Mouse (Mus musculus) splenic B cell, adult 2 months (primary cell): ENCODE results near the gene Slc23a2.
A peak's percentile ranks its signal among the peaks of the same experiment; 100 is the strongest.

Experiments used
- DNase-seq: peaks from one replicate; pipeline ENCODE4 v3.0.0-alpha.2; 2011; ENCODE audit warnings: low read depth, low spot score
- H3K27me3 ChIP-seq: 2 replicates; pipeline ENCODE4 v1.6.1; 2012; ENCODE audit warnings: mild to moderate bottlenecking, low read length, moderate library complexity, mixed read lengths; ENCODE audit not compliant: control insufficient read depth, poor library complexity, insufficient read depth, severe bottlenecking
- H3K36me3 ChIP-seq: 2 replicates; pipeline ENCODE4 v1.6.1; 2012; ENCODE audit warnings: mild to moderate bottlenecking, low read length, moderate library complexity, mixed read lengths; ENCODE audit not compliant: control insufficient read depth, poor library complexity, insufficient read depth, severe bottlenecking

Gene Slc23a2

GRCm38 (mm10) chr2:132118646-132119045 is 26.3 kb downstream of the Slc23a2 start:
- H3K36me3 ChIP-seq: no peaks in the 10 kb centered on the region
- no peaks in the 10 kb centered on the region for H3K27me3 ChIP-seq
- no peak for DNase-seq

GRCm38 (mm10) chr2:132115936-132116335 is 29.0 kb downstream of the Slc23a2 start:
- Histone ChIP-seq H3K27me3 (no peaks in the 10 kb centered on the region), H3K36me3 (no peaks in the 10 kb centered on the region)
- DNase-seq: no peak

GRCm38 (mm10) chr2:132115344-132115743 is 29.6 kb downstream of the Slc23a2 start:
- H3K27me3 ChIP-seq: no peaks in the 10 kb centered on the region
- H3K36me3 ChIP-seq: no peaks in the 10 kb centered on the region
- DNase-seq: no peak

- DNase-seq: peak; percentile 76
- Histone ChIP-seq H3K36me3 (no peaks in the 10 kb centered on the region), H3K27me3 (no peaks in the 10 kb centered on the region)
Measured at GRCm38 (mm10) chr2:132113962-132114759, 30.7 kb downstream of the Slc23a2 start.

GRCm38 (mm10) chr2:132112319-132112718 is 32.6 kb downstream of the Slc23a2 start:
- DNase-seq: no peak
- H3K36me3 ChIP-seq: no peaks in the 10 kb centered on the region
- H3K27me3 ChIP-seq: no peaks in the 10 kb centered on the region

- H3K36me3 ChIP-seq: no peaks in the 10 kb centered on the region
- DNase-seq: no peak
- H3K27me3 ChIP-seq: no peaks in the 10 kb centered on the region
Measured at GRCm38 (mm10) chr2:132111905-132112304, 33.0 kb downstream of the Slc23a2 start.

GRCm38 (mm10) chr2:132111266-132111665 is 33.6 kb downstream of the Slc23a2 start:
- Histone ChIP-seq H3K27me3 (no peaks in the 10 kb centered on the region), H3K36me3 (no peaks in the 10 kb centered on the region)
- peak; percentile 84 for DNase-seq

GRCm38 (mm10) chr2:132110702-132111101 is 34.2 kb downstream of the Slc23a2 start:
- peak; percentile 90 for DNase-seq

GRCm38 (mm10) chr2:132108988-132109387 is 35.9 kb downstream of the Slc23a2 start:
- no peak for DNase-seq
- no peaks in the 10 kb centered on the region for H3K27me3 ChIP-seq
- H3K36me3 ChIP-seq: no peaks in the 10 kb centered on the region

More at GRCm38 (mm10) chr2:132110702-132111101, 34.2 kb downstream of the Slc23a2 start:
- H3K27me3 ChIP-seq: no peaks in the 10 kb centered on the region
- H3K36me3 ChIP-seq: no peaks in the 10 kb centered on the region

- H3K27me3 ChIP-seq: no peaks in the 10 kb centered on the region
- no peak for DNase-seq
- no peaks in the 10 kb centered on the region for H3K36me3 ChIP-seq
Measured at GRCm38 (mm10) chr2:132107611-132108010, 37.3 kb downstream of the Slc23a2 start.

- DNase-seq: no peak
- H3K36me3 ChIP-seq: no peaks in the 10 kb centered on the region
- H3K27me3 ChIP-seq: no peaks in the 10 kb centered on the region
Measured at GRCm38 (mm10) chr2:132106069-132106468, 38.8 kb downstream of the Slc23a2 start.

- no peaks in the 10 kb centered on the region for H3K27me3 ChIP-seq
- peak; percentile 46 for DNase-seq
- H3K36me3 ChIP-seq: no peaks in the 10 kb centered on the region; the same call in 1 of the 2 replicates
Measured at GRCm38 (mm10) chr2:132103265-132103664, 41.6 kb downstream of the Slc23a2 start.

GRCm38 (mm10) chr2:132102505-132103130 is 42.3 kb downstream of the Slc23a2 start:
- Histone ChIP-seq H3K27me3 (no peaks in the 10 kb centered on the region), H3K36me3 (no peaks in the 10 kb centered on the region; the same call in 1 of the 2 replicates)
- DNase-seq: peak; percentile 90

- Histone ChIP-seq H3K36me3 (no peaks in the 10 kb centered on the region; the same call in 1 of the 2 replicates), H3K27me3 (no peaks in the 10 kb centered on the region)
- no peak for DNase-seq
Measured at GRCm38 (mm10) chr2:132098942-132099672, 45.8 kb downstream of the Slc23a2 start.

GRCm38 (mm10) chr2:132098365-132098764 is 46.5 kb downstream of the Slc23a2 start:
- DNase-seq: peak; percentile 53
- H3K27me3 ChIP-seq: no peaks in the 10 kb centered on the region
- no peaks in the 10 kb centered on the region; the same call in 1 of the 2 replicates for H3K36me3 ChIP-seq
